Mouse (Mus musculus) small intestine, adult 2 months (tissue): ENCODE data around the gene Ublcp1.

Experiments used
- CTCF ChIP-seq: fragments of 200-500 bp; IDR thresholded peaks from 2 replicates; pipeline ENCODE4 v1.5.1; 2012; ENCODE audit warnings: low read depth, mild to moderate bottlenecking, control low read depth, inconsistent platforms, low read length, moderate library complexity, mixed read lengths; ENCODE audit not compliant: insufficient replicate concordance, insufficient read length; ENCODE audit errors: extremely low read depth
- POLR2A ChIP-seq: fragments of 200-500 bp; IDR thresholded peaks from 2 replicates; pipeline ENCODE4 v1.6.1; 2012; ENCODE audit warnings: low read depth, mild to moderate bottlenecking, control low read depth, inconsistent platforms, low read length, moderate library complexity

DNA sequence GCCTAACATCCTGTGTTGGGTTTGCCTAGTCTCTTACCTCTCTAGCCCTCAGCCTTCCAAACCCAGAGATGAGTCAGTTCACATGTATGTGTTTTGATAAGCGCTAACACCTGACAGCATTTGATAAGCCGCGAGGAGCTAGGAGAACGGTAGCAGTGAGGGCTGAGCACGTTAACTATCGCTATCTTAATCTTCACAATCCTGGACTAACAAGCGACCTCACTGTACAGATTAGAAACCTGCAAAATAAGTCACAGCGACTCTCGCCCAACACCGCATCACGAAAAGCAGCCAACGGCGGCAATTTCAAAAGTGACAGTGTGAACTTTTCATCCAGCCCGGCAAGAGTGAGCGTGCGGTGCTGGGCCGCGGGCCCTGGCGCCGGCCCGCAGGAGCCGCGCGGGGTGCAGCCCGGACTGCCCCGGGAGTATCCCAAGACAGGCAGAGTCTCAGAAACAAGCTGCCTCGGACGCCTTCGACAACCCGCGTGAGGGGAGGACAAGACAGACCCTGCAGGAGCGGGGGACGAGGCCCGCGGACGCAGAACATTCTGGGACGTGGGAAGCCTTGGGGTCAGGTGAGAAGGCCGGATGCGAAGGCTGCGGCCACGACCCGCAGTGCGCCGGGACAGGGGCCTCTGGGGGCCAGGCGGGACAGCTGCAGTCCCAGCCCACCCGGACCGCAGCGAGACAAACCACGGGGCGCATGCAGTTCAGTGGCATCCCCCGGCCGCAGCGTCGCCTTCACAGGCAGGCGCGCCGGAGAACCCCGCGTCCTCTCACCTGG lies 459 bp downstream of the Ublcp1 start:
- TF ChIP-seq POLR2A: no peak
- TF ChIP-seq CTCF: no peak
